Mouse (Mus musculus): ENCODE measurements around the gene Cyp24a1. TPM values are rescaled to one million over a fixed set of nuclear protein-coding genes. Genes with fewer than 3 reads are reported as not detected.

Cyp24a1 gene
- polyA plus RNA-seq, 1 experiment from 2014 or later = 0.05 TPM

DNA sequence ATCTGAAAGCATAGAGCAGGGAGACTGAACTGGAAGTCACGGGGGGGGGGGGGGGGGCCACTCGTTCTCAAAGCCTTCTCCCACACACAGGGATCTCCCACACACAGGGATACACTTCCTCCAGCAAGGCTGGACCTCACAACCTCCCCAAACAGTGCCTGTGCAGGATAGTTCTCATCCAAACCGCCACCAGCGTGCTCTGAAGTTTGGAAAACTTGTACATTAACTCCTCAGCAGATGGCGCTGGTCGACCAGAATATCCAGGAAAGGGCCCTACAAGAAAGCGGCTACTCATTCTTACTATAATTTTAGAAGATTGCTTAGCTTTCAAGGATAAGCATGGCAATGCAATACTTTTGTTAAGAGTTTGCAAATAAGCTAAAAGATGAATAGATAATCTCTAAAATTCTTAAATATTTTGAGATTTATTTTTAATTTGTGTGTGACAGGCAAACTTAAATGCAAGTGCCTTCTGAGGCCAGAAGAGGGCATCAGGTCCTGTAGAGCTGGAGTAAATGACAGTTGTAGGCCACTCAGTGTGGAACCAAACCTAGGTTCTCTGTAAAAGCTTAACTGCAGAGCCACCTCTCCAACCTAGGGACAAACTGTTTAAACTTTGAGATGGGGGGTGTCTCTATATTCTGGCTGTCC is 23.5 kb upstream of the Cyp24a1 start:
- whole genome bisulfite sequencing = 8% methylated on average over 7 of the region's 7 CpGs
- Histone ChIP-seq H3K27ac (no peak overlapping the region), H3K4me1 (no peaks in the 10 kb centered on the region), H3K9me3 (no peaks in the 10 kb centered on the region), H3K9ac (no peak overlapping the region), H3K4me2 (replicated peaks) (no peak overlapping the region), H3K4me3 (no peak overlapping the region), H3K27me3 (replicated peaks) (no peaks in the 10 kb centered on the region), H3K36me3 (peaks cover 33% of the 10 kb centered on the region)
- peak; percentile 70 for ATAC-seq (ENCODE audit: low FRiP score, low read depth)

DNA sequence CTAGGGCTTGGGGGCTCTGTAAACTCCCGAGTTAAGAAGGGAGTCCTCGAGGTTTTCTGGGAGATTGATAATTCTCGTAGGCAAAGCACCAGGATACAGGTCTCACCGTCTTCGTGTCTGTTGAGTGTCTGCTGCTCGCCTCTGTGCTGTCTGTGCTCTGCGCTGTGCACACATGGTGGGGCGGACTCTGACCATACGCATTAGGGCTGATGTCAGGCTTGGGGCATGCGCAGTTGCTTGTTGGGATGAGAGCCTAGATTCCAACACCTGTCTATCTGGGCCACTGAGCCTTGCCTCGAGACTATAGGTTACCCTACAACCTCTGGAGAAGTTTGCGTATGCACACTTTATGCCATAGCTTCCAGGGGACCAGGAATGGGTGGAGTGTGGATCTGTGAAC is 16.8 kb upstream of the Cyp24a1 start:
- no peak overlapping the region for H3K27ac ChIP-seq
- no peak overlapping the region for H3K9ac ChIP-seq
- no peaks in the 10 kb centered on the region for H3K27me3 ChIP-seq (replicated peaks)
- WGBS = 94% methylated on average over 12 of the region's 12 CpGs
- no peaks in the 10 kb centered on the region for H3K9me3 ChIP-seq
- H3K4me3 ChIP-seq = no peak overlapping the region
- no peak for ATAC-seq (ENCODE audit: low FRiP score, low read depth)
- no peak overlapping the region for H3K4me2 ChIP-seq (replicated peaks)
- peaks cover 24% of the 10 kb centered on the region for H3K4me1 ChIP-seq
- H3K36me3 ChIP-seq = peaks cover 24% of the 10 kb centered on the region

DNA sequence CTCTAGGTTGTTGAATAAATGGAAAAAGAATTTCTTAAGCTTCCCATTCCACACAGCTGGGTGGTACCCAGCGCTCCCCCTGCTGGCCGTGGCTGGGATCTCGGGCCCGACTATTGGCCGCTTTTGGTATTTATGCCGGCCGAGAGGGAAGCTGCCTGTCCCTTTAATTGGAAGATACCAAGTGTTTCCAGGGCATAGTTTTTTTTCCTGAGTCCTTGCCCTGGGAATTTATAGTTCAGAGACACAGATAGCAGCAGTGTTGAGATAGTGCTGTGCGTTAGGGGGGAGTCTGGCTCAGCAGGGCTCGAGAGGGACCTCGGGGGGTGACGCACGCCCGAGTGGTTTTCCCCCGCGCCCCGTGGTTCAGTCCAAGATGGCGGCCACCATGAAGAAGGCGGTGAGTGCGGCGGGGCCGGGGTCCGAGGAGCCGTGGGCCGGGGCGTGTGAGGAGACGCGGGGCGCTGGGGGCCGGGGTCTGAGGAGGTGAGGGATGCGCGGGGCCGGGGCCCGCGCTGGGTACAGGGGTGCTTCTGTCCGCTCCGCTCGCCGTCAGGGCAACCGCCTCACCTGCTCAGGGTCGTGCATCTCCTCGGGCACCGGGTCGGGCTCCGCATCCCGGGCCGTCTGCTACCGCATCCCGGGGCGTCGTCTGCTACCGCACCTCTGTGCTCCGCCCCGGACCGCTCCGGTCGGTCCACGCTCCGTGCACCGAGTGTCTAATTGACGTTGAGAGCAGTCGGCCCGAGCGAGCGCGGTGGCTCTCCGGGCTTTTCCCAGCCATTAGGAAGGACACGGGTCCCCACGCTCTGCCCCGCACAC is 14.3 kb upstream of the Cyp24a1 start:
- Histone ChIP-seq H3K36me3 (peaks cover 3% of the 10 kb centered on the region; the same call in 1 of the 2 replicates), H3K9ac (peak overlapping the region; percentile 91), H3K9me3 (no peaks in the 10 kb centered on the region), H3K27ac (no peak overlapping the region), H3K4me1 (peaks cover 24% of the 10 kb centered on the region), H3K4me2 (replicated peaks) (peak overlapping the region; percentile 82), H3K27me3 (replicated peaks) (no peaks in the 10 kb centered on the region), H3K4me3 (peak overlapping the region; percentile 95)
- ATAC-seq (ENCODE audit: low FRiP score, low read depth) = peak; percentile 74
- WGBS = under 1% methylated on average over 68 of the region's 69 CpGs

DNA sequence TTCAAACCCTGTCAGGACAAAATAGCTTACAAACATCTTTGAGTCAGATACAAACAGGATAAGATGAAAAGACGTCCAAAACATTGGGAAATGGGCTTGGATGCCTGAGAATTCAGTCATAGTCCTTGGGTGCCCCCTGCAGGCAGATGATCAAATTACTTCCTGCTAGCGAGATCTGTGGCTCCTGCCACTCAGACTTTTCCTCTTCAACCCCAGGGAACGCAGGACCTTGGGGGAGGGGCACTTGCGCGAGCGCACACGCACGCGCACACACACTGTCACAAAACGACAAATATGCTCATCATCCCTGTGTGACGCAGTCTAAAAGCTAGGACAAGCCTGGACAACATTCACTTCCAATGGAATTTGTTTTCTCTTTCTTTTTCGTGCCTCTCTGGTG is 11.9 kb upstream of the Cyp24a1 start:
- WGBS = 3% methylated on average over 12 of the region's 12 CpGs
- Histone ChIP-seq H3K27ac (no peak overlapping the region), H3K27me3 (replicated peaks) (no peaks in the 10 kb centered on the region), H3K4me3 (peak overlapping the region; percentile 23), H3K36me3 (no peaks in the 10 kb centered on the region), H3K9me3 (no peaks in the 10 kb centered on the region), H3K4me2 (replicated peaks) (peak overlapping the region; percentile 57), H3K9ac (peak overlapping the region; percentile 45; the same call in 1 of the 2 replicates), H3K4me1 (peaks cover 22% of the 10 kb centered on the region)
- ATAC-seq (ENCODE audit: low FRiP score, low read depth) = no peak; the same call in 1 of the 2 replicates

DNA sequence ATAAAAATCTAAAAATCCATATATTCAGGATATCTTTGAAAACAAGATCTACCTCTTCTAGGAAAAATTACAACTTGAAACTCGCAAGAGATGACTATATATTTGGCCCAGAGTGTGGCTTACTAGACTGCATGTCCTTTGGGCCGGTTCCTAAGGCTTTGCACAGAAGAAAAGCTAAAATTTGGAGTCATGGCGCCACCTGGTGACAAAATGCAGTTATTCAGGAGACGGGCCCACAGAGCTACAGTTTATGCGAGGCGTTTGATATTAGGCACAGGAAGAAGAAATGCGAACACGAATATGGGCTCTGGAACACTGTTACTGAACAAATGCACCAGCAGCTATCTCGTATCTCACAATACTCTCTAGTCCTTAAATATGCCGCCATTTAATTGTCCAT is 10.8 kb upstream of the Cyp24a1 start:
- Histone ChIP-seq H3K4me2 (replicated peaks) (no peak overlapping the region), H3K4me3 (no peak overlapping the region), H3K9me3 (no peaks in the 10 kb centered on the region), H3K27me3 (replicated peaks) (0 out of 2 replicates have a peak, but pooled peaks cover 4% of the 10 kb centered on the region), H3K27ac (no peak overlapping the region), H3K36me3 (no peaks in the 10 kb centered on the region), H3K4me1 (peaks cover 13% of the 10 kb centered on the region), H3K9ac (no peak overlapping the region)
- ATAC-seq (ENCODE audit: low FRiP score, low read depth) = no peak
- 10% methylated on average over 10 of the region's 10 CpGs for WGBS

DNA sequence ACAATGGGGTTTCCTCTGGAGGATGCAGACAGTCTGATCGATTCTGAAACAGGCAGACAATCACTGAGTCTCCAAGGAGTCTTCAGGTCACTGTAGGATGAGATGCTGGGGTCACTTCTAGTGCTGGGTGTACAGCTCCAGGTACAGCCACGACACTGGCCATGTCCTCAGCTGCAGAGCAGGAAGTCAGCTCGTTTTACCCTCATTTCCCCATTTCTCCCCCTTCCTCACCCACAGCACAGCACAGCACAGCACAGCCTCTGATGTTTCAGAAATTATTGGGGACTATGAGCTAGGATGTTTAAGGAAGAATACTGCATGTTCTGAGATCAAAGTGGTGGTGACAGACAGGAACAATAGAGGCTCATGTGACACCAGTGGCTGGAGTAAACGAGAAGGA is 7.0 kb upstream of the Cyp24a1 start:
- no peak overlapping the region for H3K4me3 ChIP-seq
- H3K27ac ChIP-seq = no peak overlapping the region
- H3K4me1 ChIP-seq = peaks cover 2% of the 10 kb centered on the region
- 42% methylated on average over 4 of the region's 4 CpGs for WGBS
- no peak overlapping the region for H3K9ac ChIP-seq
- ATAC-seq (ENCODE audit: low FRiP score, low read depth) = no peak
- H3K4me2 ChIP-seq (replicated peaks) = no peak overlapping the region
- no peaks in the 10 kb centered on the region for H3K36me3 ChIP-seq
- H3K27me3 ChIP-seq (replicated peaks) = peaks cover 9% of the 10 kb centered on the region
- no peaks in the 10 kb centered on the region for H3K9me3 ChIP-seq

DNA sequence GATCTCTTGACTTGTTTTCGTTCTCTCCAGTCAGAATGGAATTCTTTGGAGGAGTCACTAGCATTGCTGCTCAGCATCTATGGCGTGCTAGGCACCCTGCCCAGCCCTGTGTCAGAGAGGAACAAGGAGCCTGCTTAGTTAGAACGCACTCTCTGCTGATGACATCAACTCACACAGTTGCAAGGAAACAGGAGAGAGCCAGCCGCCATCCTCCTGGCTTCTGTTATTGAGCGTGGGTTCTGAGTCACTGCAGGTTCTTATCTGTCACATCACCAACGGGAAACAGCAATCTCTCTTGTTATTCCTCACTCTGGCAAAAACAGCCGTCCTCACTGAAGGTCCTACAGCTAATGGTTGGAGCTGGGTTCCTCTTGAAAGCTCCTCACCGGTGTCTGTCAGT is 6.4 kb upstream of the Cyp24a1 start:
- Histone ChIP-seq H3K27me3 (replicated peaks) (peaks cover 15% of the 10 kb centered on the region), H3K4me3 (no peak overlapping the region), H3K9ac (no peak overlapping the region), H3K4me2 (replicated peaks) (no peak overlapping the region), H3K4me1 (no peaks in the 10 kb centered on the region), H3K36me3 (no peaks in the 10 kb centered on the region), H3K9me3 (no peaks in the 10 kb centered on the region), H3K27ac (no peak overlapping the region)
- no peak for ATAC-seq (ENCODE audit: low FRiP score, low read depth)
- 67% methylated on average over 8 of the region's 8 CpGs for WGBS

DNA sequence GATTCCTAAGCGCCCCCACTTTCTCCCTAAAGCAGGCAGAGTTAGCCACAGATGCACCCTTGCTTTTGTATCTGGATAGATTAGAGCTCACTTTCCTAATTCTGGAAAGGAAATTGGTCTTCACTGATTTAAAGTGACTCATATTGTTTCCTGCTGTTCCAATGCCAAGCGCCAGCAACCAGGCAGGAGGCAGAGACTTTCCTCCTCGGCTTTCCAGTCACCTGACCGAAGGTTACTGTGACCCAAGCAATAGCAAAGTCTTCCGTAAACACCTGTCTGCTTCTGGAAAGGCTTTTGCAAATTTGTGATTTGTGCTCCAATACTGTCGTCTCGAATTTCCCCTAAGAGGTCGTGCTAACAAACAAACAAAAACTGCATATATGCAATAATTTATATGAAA is 1.1 kb upstream of the Cyp24a1 start:
- Histone ChIP-seq H3K4me1 (peaks cover 17% of the 10 kb centered on the region), H3K4me2 (replicated peaks) (no peak overlapping the region), H3K27me3 (replicated peaks) (peaks cover 61% of the 10 kb centered on the region), H3K9ac (no peak overlapping the region), H3K4me3 (no peak overlapping the region), H3K27ac (no peak overlapping the region), H3K9me3 (no peaks in the 10 kb centered on the region), H3K36me3 (no peaks in the 10 kb centered on the region)
- ATAC-seq (ENCODE audit: low FRiP score, low read depth) = no peak
- WGBS = 17% methylated on average over 8 of the region's 8 CpGs

DNA sequence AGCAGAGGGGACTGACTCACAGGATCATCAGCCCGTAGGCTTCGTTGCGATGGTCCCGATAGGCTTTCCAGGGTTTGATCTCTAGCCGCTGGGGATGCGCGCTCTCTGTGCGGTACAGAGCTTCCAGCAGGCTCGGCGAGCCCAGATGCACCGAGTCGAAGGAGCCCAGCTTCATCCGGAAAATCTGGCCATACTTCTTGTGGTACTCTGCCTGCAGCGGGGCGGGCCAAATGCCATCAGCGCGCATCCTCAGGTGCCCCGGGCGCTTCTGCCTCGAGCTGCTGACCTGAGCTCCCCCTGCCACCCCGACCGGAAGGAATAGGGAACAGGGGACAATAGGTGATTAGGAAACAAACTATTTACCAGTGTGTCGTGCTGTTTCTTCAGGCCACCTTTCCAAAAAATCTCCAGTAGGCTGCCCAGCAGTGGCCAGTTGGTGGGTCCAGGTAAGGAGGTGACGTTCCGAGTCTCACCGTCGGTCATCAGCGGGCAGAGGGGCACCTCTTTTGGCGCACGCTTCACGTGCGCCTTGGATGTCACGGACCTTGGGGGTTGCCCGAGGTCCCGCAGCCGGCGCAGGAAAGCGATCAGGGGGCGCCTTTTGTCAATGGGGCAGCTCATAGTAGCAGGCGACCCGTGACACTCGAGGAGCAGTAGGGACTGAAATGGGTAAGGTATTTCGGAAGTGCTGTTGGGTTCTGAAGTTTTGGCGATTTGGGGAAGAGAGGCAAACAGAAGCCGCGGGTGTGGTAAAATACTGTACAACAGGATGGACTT is 603 bp downstream of the Cyp24a1 start, which contains the start of gene Pfdn4:
Pfdn4 (plus strand) TSS at position 275 of the 777 bp plus-strand sequence.
- Histone ChIP-seq H3K27me3 (replicated peaks) (peaks cover 65% of the 10 kb centered on the region), H3K4me3 (peak within 1 kb of the TSS; percentile 11; the same call in 1 of the 2 replicates), H3K36me3 (no peaks in the 10 kb centered on the region), H3K9ac (no peak within 1 kb of the TSS), H3K9me3 (no peaks in the 10 kb centered on the region), H3K27ac (no peak within 1 kb of the TSS), H3K4me1 (peaks cover 17% of the 10 kb centered on the region), H3K4me2 (replicated peaks) (peak within 1 kb of the TSS; percentile 49)
- no peak for ATAC-seq (ENCODE audit: low FRiP score, low read depth)
- WGBS = under 1% methylated on average over 46 of the region's 46 CpGs

DNA sequence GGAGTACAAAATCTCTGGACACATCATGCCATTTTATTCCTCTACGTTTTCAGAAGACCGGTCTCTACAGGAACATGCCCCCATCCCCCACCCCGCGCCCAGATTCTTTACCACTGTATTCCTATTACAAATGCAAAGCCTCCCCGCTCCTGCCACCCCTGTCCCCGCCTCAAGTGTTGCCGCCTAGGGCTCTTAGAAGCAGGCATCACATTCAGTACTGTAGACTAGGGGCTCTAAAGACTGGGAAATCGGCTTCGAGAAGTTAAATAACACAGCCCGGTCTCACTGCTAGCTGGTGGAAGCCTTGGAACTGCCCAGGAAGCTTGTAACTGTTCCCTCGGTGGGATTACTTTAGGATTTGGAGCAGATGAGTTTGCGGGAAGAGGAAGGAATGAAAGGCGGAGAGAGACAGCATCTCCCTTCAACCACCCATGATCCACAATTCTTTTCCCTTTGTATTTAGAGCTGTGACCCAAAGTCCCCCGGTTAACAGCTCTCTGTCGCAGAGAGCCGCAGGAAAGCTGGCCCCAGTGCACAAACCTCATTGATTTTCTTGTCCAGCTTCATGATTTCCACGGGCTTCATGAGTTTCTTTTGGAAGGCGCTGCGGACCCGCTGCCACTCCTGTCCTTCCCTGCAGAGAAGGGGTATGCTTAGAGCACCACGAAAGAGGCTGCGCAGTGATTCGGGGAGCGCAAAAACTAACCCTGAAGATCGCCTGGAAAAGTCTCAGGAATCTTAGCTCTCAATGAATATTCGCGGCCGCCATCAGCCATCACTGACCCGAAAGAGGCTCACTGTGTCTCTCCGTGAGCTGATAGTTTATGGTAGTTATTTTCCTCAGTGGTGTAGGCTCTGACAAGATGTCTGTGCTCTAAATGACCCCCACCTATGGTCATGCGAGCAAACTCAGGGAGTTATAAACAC is 1.9 kb downstream of the Cyp24a1 start:
- no peak overlapping the region for H3K9ac ChIP-seq
- no peak overlapping the region for H3K4me3 ChIP-seq
- no peak for ATAC-seq (ENCODE audit: low FRiP score, low read depth)
- H3K9me3 ChIP-seq = no peaks in the 10 kb centered on the region
- peaks cover 73% of the 10 kb centered on the region for H3K27me3 ChIP-seq (replicated peaks)
- WGBS = 4% methylated on average over 31 of the region's 31 CpGs
- peaks cover 17% of the 10 kb centered on the region for H3K4me1 ChIP-seq
- H3K4me2 ChIP-seq (replicated peaks) = peak overlapping the region; percentile 18
- H3K27ac ChIP-seq = no peak overlapping the region
- H3K36me3 ChIP-seq = no peaks in the 10 kb centered on the region

DNA sequence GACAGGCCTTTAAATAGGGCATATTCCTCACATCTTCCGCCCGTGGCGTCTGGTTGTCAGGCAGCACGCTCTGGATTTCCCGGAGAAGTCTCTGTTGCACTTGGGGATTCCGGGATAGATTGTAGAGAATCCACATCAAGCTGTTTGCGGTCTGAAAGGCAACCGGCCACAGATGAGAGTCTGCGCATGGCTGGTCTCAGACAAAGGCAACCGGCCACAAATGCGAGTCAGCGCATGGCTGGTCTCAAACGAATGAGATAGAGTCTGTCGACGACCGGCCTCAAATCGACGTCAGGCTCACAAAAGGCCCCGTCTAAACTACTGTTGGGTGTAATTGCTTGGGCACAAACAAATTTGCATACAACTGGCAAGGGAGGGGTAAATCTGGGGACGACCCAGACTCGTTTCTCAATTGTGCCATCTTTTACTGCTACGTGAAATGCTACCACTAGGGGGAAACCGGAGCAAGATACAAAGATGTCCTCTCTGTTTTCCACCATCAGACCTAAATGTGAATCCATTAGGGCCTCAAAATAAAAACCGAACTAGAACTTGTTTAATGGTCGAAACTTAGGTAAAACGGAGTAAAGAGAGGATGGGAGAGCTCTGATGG is 8.9 kb downstream of the Cyp24a1 start:
- H3K4me2 ChIP-seq (replicated peaks) = no peak overlapping the region
- H3K9ac ChIP-seq = no peak overlapping the region
- 52% methylated on average over 26 of the region's 26 CpGs for WGBS
- no peak overlapping the region for H3K27ac ChIP-seq
- ATAC-seq (ENCODE audit: low FRiP score, low read depth) = 0 out of 2 replicates have a peak, but pooled peaks have one; percentile 33
- peaks cover 12% of the 10 kb centered on the region; the same call in 1 of the 2 replicates for H3K27me3 ChIP-seq (replicated peaks)
- H3K4me3 ChIP-seq = no peak overlapping the region
- no peaks in the 10 kb centered on the region for H3K4me1 ChIP-seq
- no peaks in the 10 kb centered on the region for H3K9me3 ChIP-seq
- H3K36me3 ChIP-seq = no peaks in the 10 kb centered on the region

Data from neural tube, embryonic 12.5 days (tissue).